Mouse (Mus musculus) heart, adult 2 months (tissue): Measurements from ENCODE around the gene Mrpl12. TPM values are rescaled to one million over a fixed set of nuclear protein-coding genes. Genes with fewer than 3 reads are reported as not detected.

Experiments
- DNase-seq, 2 experiments: peaks; one replicate each; pipeline ENCODE4 v3.0.0; 2021
- H3K27ac ChIP-seq: fragments of 200-600 bp; 2 replicates; pipeline ENCODE4 v1.8.1; 2022
- H3K27me3 ChIP-seq: fragments of 200-500 bp; 2 replicates; pipeline ENCODE4 v1.6.1; 2012; ENCODE audit warnings: mild to moderate bottlenecking, low read length, inconsistent platforms, mixed read lengths; ENCODE audit not compliant: control insufficient read depth, insufficient read depth
- H3K36me3 ChIP-seq: fragments of 200-500 bp; 2 replicates; pipeline ENCODE4 v1.6.1; 2012; ENCODE audit warnings: low read length, inconsistent platforms; ENCODE audit not compliant: control insufficient read depth, insufficient read depth
- H3K4me1 ChIP-seq: fragments of 200-500 bp; 2 replicates; pipeline ENCODE4 v1.6.1; 2011; ENCODE audit warnings: low read length; ENCODE audit not compliant: control insufficient read depth, insufficient read depth
- H3K4me3 ChIP-seq: fragments of 200-600 bp; 2 replicates; pipeline ENCODE4 v1.8.1; 2022
- H3K79me2 ChIP-seq: fragments of 200-500 bp; replicated peaks from 2 replicates; pipeline ENCODE4 v1.6.1; 2012; ENCODE audit warnings: mild to moderate bottlenecking, inconsistent platforms, low read length, moderate library complexity, mixed read lengths; ENCODE audit not compliant: control insufficient read depth, insufficient read depth
- H3K9ac ChIP-seq: fragments of 200-500 bp; 2 replicates; pipeline ENCODE4 v1.6.1; 2012; ENCODE audit warnings: low read depth, mild to moderate bottlenecking, control low read depth, inconsistent platforms, low read length, mixed read lengths
- CTCF ChIP-seq: fragments of 200-600 bp; IDR thresholded peaks from 2 replicates; pipeline ENCODE4 v1.8.1; 2022; ENCODE audit warnings: antibody characterized with exemption, mild to moderate bottlenecking, moderate library complexity
- EP300 ChIP-seq: fragments of 200-500 bp; IDR thresholded peaks from 2 replicates; pipeline ENCODE4 v1.6.1; 2011; ENCODE audit warnings: low read depth, low read length, control low read depth; ENCODE audit not compliant: insufficient read depth
- POLR2A ChIP-seq: fragments of 200-500 bp; IDR thresholded peaks from 2 replicates; pipeline ENCODE4 v1.6.1; 2011; ENCODE audit warnings: mild to moderate bottlenecking, low read depth, low read length, control low read depth; ENCODE audit not compliant: insufficient read depth
- WGBS: fragments of 180-500 bp; shearing (Covaris S2); methylation state at CpG from one replicate; pipeline ENCODE4 v1.1.7; 2018; 5-methylcytosine and 5-hydroxymethylcytosine counted together
- intact Hi-C: fragments of 180-260 bp; cut with DNase I; formaldehyde crosslinking; loops from one replicate; pipeline ENCODE4 v1.15.1; 2025
- long read RNA-seq: library from polyadenylated mRNA; stranded (forward); transcript quantifications from one replicate; pipeline ENCODE4 v2.0.0, GENCODE M21; 2021
- polyA plus RNA-seq: library from polyadenylated mRNA; depleted of rRNA; stranded (reverse); fragments of >200 nt; gene quantifications from 2 replicates; pipeline ENCODE4 v1.2.3, GENCODE M21; 2012; rRNA removed
- total RNA-seq, 2 experiments: library from RNA; stranded (reverse); gene quantifications; 2 replicates each; pipeline ENCODE4 v1.2.3; 2021

The Mrpl12 gene
- 100 to 1,000 TPM; 207 to 232 TPM for total RNA-seq
- polyA plus RNA-seq: 199 and 200 TPM in 2 replicates
- long read RNA-seq, transcript Mrpl12-201 (5 exons, 1,316 nt): major isoform, 163 of 182 reads
- long read RNA-seq, partial matches to known transcripts: 4 of 182 reads
- long read RNA-seq, other reads (novel, unspliced or antisense): 14 of 182 reads

- TF ChIP-seq POLR2A (peak; percentile 90), CTCF (no peak), EP300 (peak; percentile 85; the same call in 1 of the 2 replicates)
- peaks cover 3% of the 10 kb centered on the region for H3K79me2 ChIP-seq
- intact Hi-C loops: no loop called here
- no peaks in the 10 kb centered on the region for H3K36me3 ChIP-seq
- H3K4me1 ChIP-seq: peaks cover 4% of the 10 kb centered on the region
- peak within 1 kb of the TSS; percentile 100 for H3K4me3 ChIP-seq
- under 1% methylated on average over 60 of the region's 60 CpGs for WGBS
- H3K27me3 ChIP-seq: no peaks in the 10 kb centered on the region
- H3K9ac ChIP-seq: peak within 1 kb of the TSS; percentile 95
- peak within 1 kb of the TSS; percentile 89 for H3K27ac ChIP-seq
- DNase-seq: peak; percentile 90 to 92
Observed at GRCm38 (mm10) chr11:120484265-120484981, at the start of gene Mrpl12. Mrpl12 (plus strand) TSS chr11:120484613.

DNA sequence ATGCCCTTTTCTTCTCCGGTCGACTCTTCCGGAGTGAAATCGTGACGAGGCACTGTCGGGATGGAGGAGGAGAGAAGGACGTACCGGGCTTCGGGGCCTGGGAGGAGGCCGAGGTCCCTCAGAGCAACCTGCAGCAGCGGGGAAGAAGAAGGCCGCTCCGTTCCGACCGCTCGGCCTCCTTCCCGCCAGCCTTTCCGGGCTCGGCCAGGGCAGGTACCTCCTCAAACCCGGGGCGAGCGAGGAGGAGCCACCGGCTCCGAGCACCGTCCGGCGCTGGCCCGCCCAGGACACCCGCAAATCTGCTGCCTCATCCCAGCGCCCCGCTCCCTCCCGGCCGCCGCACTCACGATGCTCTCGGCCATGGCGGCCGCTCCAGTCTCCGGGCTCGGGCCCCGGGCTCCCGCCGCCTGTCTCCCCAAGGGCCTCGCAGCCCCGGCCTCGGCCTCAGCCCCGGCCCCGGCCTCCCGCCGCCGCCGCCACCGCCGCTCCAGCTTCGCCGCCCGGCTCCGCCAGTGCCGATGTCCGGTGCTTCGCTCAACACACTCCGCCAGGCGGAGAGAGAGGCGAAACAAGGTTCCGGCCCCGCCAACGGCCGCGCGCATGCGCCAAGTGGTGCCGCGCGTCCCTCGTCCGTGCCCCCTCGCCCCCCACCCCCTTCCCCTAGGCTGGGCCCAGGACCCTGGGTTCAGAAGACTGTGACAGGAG lies 47.1 kb upstream of the Mrpl12 start, which contains the start of gene Nploc4:
TSS of gene Nploc4 (minus strand) at position 557 of the 705 bp plus-strand sequence.
- intact Hi-C loops: loop anchor here (2.0 kb wide), 1 partner anchor 19 kb away; no protein-coding TSS in a partner anchor
- Histone ChIP-seq H3K27ac (peak within 1 kb of the TSS; percentile 89), H3K4me1 (peaks cover 5% of the 10 kb centered on the region), H3K4me3 (peak within 1 kb of the TSS; percentile 80), H3K36me3 (peaks cover 7% of the 10 kb centered on the region), H3K9ac (peak within 1 kb of the TSS; percentile 97), H3K79me2 (peaks cover 10% of the 10 kb centered on the region), H3K27me3 (no peaks in the 10 kb centered on the region)
- under 1% methylated on average over 68 of the region's 77 CpGs for WGBS
- DNase-seq: peak; percentile 90 to 95
- peak; percentile 50; the same call in 1 of the 2 replicates for TF ChIP-seq POLR2A
- TF ChIP-seq CTCF: peak; percentile 51
- TF ChIP-seq EP300: 0 out of 2 replicates have a peak, but pooled peaks have one; percentile 11

- no peak for TF ChIP-seq CTCF
- TF ChIP-seq POLR2A: no peak
- TF ChIP-seq EP300: 0 out of 2 replicates have a peak, but pooled peaks have one; percentile 2
Observed at GRCm38 (mm10) chr11:120437857-120438385, 46.5 kb upstream of the Mrpl12 start.

DNA sequence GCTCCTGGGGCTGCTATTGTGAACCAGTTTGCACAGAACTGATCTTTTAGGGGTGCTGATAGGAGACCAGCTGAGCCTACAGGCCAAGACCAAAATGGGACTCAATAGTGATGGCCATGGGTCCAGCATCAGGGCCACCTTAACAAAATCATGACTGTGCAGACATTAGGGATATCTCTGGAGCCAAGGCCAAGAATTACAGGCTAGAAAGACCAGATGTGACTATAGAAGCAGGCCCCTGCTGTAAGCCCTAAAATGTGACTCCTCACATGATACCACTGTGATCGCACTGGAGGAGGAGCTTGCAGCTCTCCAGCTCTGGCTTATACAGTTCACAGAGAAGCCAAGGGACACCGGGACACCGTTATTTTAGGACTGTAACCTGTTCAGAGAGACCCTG lies 42.1 kb upstream of the Mrpl12 start, which contains the start of gene Tspan10:
TSS of gene Tspan10 (plus strand) at position 301 of the 400 bp plus-strand sequence.
- DNase-seq: no peak
- no peak within 1 kb of the TSS for H3K27ac ChIP-seq
- TF ChIP-seq EP300 (no peak), POLR2A (no peak), CTCF (no peak)
- 86% methylated on average over 3 of the region's 3 CpGs for WGBS
- peaks cover 1% of the 10 kb centered on the region; the same call in 1 of the 2 replicates for H3K4me1 ChIP-seq
- intact Hi-C loops: no loop called here
- H3K27me3 ChIP-seq: no peaks in the 10 kb centered on the region
- no peak within 1 kb of the TSS for H3K9ac ChIP-seq
- H3K4me3 ChIP-seq: no peak within 1 kb of the TSS
- no peaks in the 10 kb centered on the region for H3K79me2 ChIP-seq
- H3K36me3 ChIP-seq: no peaks in the 10 kb centered on the region

More at GRCm38 (mm10) chr11:120437857-120438385, 46.5 kb upstream of the Mrpl12 start:
- H3K27ac ChIP-seq: peak overlapping the region; percentile 89
- H3K27me3 ChIP-seq: no peaks in the 10 kb centered on the region
- peak overlapping the region; percentile 80 for H3K4me3 ChIP-seq
- intact Hi-C loops: loop anchor here (2.0 kb wide), 1 partner anchor 19 kb away; no protein-coding TSS in a partner anchor
- H3K4me1 ChIP-seq: peaks cover 5% of the 10 kb centered on the region
- peaks cover 7% of the 10 kb centered on the region for H3K36me3 ChIP-seq
- WGBS: 24% methylated on average over 12 of the region's 12 CpGs
- H3K79me2 ChIP-seq: peaks cover 9% of the 10 kb centered on the region
- no peak for DNase-seq
- H3K9ac ChIP-seq: peak overlapping the region; percentile 74

GRCm38 (mm10) chr11:120442765-120443280 lies 41.6 kb upstream of the Mrpl12 start:
- DNase-seq: no peak
- H3K9ac ChIP-seq: no peak overlapping the region
- 88% methylated on average over 3 of the region's 3 CpGs for WGBS
- no peaks in the 10 kb centered on the region for H3K36me3 ChIP-seq
- H3K27ac ChIP-seq: no peak overlapping the region
- no peaks in the 10 kb centered on the region for H3K27me3 ChIP-seq
- no peak overlapping the region for H3K4me3 ChIP-seq
- intact Hi-C loops: no loop called here
- peaks cover 1% of the 10 kb centered on the region; the same call in 1 of the 2 replicates for H3K4me1 ChIP-seq
- H3K79me2 ChIP-seq: no peaks in the 10 kb centered on the region
- TF ChIP-seq CTCF: no peak
- no peak for TF ChIP-seq EP300
- no peak for TF ChIP-seq POLR2A
